Mouse (Mus musculus) forelimb bud, embryonic 11.5 days (tissue): ENCODE results near the gene H3f3b.
A peak's percentile ranks its signal among the peaks of the same experiment; 100 is the strongest.

Experiments used
- DNase-seq: peaks from one replicate; pipeline ENCODE4 v3.0.0-alpha.2; 2012; ENCODE audit warnings: low read depth, low spot score

H3f3b gene

GRCm38 (mm10) chr11:116001725-116002124, 26.0 kb downstream of the H3f3b start:
- no peak for DNase-seq

DNA sequence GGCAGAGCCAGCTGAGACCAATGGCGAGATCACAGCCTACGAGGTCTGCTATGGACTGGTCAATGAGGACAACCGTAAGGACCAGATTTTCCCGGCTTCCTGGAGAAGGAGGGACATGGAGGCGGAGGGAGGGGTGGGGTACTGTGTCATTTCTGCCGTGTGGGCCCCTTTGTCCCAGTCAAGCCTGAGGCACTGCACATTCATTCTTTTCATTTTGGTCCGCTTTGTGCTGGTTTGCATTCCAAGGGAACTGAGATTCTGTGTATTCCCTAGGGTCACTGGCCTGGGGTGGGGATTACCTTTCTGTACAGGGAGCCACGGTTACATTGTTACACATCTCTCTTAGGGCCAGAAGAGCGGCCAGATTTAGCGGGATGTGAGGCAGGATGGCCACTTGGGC, 27.2 kb downstream of the H3f3b start:
- DNase-seq = no peak

DNA sequence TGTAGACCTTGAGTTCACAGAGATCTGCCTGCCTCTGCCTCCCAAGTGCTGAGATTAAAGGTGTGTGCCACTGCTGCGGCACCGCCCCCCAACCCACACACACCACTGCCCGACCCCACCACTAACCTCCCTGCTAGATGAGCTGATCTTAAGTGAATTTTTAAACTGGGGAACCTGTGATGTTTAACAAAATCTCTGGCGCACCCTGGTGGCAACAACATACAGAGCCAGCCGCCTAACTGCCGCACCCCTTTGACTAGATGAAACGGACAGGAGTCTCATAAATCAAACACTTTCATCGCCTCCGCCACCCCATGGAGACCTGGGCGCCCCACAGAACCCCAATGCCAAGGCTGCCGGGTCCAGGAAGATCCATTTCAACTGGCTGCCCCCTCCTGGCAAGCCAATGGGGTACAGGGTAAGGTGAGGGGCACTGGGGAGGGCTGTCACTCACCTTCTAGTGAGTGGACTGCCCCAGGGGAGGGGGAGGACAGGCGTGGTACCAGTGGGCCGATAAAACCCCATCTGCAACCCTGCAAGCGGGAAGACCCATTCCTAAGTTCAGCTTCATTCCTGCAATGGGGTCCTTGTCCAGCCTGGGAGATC, 28.1 kb downstream of the H3f3b start:
- DNase-seq = peak; percentile 49

DNA sequence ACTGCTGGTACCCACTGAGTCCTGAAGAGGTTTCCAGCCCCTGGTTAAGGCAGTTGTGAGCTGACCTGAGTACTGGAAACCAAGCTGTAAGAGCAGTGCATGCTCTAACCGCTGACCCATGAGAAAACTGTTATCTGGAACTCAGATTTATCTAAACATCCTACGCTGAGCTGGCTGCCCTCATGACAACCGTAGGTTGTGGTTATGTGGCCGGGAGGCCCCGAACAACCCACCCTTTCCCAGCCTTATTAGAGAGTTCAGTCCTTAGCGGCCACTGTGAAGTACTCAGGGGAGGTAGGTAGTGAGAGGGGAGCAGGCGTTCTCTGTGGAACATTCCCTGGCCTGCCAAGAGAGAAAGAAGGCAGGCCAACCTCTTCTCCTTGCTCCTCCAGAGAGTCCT, 28.7 kb downstream of the H3f3b start:
- DNase-seq = no peak

DNA sequence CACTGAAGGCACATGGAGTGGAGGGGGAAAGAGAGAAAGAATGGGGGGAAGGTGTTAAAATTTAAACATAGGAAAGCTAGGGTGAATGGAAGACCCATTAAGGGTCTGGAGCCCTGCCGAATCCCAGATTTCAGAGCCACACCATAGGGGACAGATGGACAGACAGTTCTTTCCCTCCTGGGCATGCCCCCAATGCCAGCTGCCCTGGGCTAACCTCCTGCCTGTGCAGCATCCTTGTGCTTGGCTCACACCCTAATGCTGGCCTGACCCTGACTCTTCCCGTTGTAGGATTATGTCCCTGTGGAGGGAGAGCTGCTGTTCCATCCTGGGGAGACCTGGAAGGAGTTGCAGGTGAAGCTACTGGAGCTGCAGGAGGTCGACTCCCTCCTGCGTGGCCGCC, 30.1 kb downstream of the H3f3b start:
- no peak for DNase-seq

DNA sequence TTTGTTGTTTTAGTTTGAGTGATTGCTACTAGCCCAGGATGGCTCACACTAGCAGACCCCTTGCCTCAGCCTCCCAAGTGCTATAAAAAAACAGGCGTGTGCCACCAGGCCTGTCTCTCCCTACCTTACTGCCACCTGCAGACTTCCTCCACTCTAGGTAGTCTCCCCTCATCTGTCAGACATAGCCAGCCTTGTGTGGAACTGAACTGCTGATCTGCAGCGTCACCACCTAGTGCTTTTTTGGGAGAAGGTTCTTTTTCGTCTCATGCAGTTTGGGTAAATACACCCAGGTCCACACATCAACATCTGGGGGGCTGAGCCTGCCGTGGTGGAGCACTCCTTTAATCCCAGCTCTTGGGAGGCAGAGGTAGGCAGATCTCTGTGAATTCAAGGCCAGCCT, 30.7 kb downstream of the H3f3b start:
- no peak for DNase-seq

- no peak for DNase-seq
These were observed 32.5 kb downstream of the H3f3b start for GRCm38 (mm10) chr11:115995256-115995655.

DNA sequence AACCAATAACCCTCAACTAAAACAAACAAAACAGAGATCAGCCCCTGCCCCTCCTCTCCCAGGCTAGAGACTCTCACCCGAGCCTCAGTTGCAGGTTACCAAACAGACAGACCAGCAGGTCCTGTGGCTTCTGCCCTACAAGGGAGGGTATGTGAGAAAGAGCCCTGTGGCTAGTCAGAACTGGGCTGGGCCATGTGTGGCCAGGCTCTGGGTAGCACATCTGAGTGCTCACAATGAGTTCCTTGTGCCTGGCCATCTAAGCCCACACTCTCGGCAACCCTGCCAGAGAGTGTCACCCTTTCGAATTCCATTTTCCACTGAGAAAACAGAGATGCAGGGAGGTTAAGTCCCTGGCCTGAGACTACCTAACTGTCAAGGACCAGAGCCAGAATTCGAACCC, 35.7 kb downstream of the H3f3b start:
- no peak for DNase-seq

DNA sequence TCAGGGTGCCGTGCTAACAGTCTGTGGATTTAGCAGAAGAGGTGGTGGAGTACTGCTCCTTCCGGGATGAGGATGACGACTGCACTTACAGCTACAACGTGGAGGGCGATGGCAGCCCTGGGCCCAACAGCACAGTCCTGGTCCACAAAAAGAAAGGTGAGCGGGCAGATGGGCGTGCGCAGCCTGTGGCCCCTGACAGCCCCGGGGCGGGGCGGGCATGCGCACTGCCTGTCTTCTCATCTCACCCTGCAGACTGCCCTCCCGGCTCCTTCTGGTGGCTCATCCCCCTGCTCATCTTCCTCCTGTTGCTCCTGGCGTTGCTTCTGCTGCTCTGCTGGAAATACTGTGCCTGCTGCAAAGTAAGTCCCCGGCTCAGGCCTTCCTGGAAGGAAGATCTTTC, 38.1 kb downstream of the H3f3b start:
- no peak for DNase-seq

GRCm38 (mm10) chr11:115983291-115983690, 44.5 kb downstream of the H3f3b start:
- DNase-seq = no peak

- DNase-seq = no peak
These were observed 45.3 kb downstream of the H3f3b start for GRCm38 (mm10) chr11:115982472-115982871.

DNA sequence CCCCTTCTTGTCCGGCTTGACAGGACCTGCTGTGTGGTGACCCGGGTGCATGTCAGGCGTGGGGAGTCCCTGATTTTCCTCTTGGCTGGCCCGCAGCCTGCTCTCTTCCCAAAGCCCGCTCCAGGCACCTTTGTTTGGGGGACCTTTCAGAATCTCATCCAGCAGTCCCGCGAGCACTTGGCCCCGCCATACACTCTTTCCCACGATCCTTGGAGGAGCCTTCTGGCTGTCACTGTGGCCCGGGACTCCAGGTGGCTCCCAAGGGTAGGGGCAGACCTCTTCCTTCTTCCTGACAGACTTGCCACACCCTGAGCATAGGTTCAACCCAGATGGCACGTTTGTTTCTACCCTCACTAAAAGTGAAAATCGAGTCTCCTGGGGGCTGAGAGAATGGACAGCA, 52.2 kb downstream of the H3f3b start:
- no peak for DNase-seq

- no peak for DNase-seq
These were observed 52.7 kb downstream of the H3f3b start for GRCm38 (mm10) chr11:115975083-115975420.

GRCm38 (mm10) chr11:115974309-115975082, 53.3 kb downstream of the H3f3b start, which contains the start of gene Itgb4:
Gene Itgb4, plus strand, starts transcription at chr11:115974709.
- no peak for DNase-seq
